Mouse (Mus musculus): ENCODE measurements around the gene 2610002M06Rik.

DNA sequence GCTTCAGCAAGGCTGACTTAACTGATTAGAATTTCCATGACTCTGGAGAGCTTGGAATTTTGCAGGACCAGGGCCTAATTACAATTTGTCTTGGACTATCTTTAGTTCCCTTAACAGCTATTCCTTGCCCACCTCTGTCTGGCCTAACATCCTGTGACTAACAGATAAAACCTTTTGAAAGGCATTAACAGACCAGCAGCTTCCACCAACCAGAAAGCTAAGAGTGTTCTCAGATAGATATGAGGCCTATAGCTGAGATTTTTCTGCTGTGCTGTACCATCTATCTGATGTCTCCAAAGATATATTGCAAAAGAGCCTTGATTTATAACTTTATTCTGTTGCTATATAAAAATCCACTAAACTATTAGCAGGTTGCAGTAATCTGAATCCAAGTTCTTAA is 4.0 kb downstream of the 2610002M06Rik start:
- TF ChIP-seq CTCF (conservative IDR thresholded peaks at IDR 0.05; ENCODE audit: low read length): no peak
- no peak for TF ChIP-seq NANOG (IDR thresholded peaks at IDR 0.05; ENCODE audit: borderline replicate concordance, low read length)
- no peak for TF ChIP-seq POU5F1 (IDR thresholded peaks at IDR 0.05; ENCODE audit: borderline replicate concordance, low read length)

All from E14TG2a.4 (cell line).